Mouse (Mus musculus): ENCODE results near the gene Tprgl.

The Tprgl gene

DNA sequence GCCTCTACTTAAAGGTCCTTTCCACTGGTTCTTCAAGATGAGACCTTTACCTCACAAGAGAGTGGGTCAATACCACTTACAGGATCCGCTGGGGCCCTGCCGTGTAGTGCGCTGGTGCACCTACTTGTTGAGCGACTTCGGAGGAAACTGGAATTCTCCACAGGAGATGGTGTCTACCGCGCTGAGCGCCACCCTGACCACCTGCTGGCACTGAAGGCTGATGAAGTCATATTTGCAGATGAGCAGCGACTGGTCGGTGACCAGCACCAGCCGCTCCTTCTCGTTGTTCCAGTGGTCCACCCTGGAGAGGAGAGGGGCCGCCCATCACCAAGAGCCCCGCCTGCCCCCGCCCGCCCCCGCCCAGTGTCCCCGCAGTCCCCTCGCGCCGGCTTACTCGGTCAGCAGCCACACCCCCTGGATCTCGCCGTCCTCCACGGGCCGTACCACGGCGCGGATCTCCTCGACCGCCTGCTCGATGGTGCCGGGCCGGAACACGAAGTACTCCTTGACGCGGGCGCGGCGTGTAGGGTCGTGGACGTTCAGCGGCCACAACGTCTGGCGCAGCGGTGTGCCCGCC, 417 bp downstream of the Tprgl start:
- no peak for DNase-seq (ENCODE audit: low spot score)

DNA sequence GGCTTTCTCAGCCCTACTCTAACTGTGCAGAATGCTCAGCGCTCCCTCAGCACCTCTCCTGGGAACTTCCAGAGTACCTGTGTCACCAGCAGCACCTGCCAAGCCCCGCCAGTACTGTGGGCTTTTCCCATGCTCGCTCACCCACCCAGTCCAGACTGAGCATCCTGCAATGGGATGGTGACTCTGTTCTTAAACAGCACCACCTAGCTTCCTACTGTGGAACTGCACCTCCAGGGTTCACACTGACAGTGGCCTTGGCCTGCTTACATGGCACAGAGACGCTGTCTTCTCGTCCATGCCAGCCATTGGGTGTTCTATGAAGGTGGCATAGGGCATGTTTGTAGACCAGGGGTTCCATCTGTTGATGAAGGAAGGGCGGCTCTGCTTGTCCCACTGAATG, 1.5 kb downstream of the Tprgl start:
- DNase-seq (ENCODE audit: low spot score): peak; percentile 90

- no peak for DNase-seq (ENCODE audit: low spot score)
These were observed 2.4 kb downstream of the Tprgl start for GRCm38 (mm10) chr4:154157970-154158662.

DNA sequence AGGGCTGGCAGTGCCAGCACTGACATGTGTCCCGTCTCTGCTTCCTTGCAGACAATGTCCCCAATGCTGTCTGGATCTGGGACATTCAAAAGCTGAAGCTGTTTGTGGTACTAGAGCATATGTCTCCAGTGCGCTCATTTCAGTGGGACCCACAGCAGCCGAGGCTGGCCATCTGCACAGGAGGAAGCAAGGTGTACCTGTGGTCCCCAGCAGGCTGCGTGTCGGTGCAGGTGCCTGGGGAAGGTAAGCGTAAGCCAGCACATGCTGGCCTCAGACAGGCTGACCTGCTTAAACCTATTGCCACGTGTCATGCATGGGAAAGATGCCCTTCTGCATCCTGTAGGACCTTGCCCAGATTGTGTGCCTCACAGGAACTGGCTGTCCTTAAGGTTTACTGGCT, 4.4 kb downstream of the Tprgl start:
- DNase-seq (ENCODE audit: low spot score): no peak

DNA sequence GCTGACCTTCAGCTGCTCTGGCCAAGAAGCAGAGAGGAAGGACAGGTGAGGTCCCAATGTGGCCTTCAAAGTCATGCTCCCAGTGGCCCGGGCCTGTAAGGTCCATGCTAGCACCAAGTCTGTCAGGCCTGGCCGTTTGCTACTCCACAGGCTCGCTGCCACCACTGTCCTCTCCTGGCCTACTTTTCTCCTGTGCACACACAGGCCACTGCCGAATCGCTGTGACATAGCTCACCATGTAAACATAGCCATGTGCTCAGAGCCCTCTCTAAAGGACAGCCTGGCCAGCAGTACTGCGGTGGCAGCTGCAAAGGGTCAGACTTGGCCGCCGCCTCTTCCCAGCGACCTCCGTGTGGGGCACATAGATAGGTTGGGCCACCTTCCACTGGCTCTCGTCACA, 6.4 kb downstream of the Tprgl start:
- no peak for DNase-seq (ENCODE audit: low spot score)

- no peak for DNase-seq (ENCODE audit: low spot score)
These were observed 14.1 kb downstream of the Tprgl start for GRCm38 (mm10) chr4:154146342-154146741.

DNA sequence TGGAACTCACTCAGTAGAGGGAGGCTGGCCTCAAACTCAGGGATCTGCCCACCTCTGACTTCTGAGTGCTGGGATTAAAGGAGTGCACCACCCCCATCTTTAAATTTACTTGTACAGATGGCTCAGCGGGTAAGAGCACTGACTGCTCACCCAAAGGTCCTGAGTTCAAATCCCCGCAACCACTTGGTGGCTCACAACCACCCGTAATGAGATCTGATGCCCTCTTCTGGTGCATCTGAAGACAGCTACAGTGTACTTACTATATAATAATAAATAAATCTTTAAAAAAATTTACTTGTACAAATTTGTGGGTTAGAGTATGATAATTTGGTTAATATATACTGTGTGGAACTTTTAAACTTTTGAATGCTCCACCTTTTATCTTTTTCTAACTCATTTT, 15.8 kb downstream of the Tprgl start:
- no peak for DNase-seq (ENCODE audit: low spot score)

DNA sequence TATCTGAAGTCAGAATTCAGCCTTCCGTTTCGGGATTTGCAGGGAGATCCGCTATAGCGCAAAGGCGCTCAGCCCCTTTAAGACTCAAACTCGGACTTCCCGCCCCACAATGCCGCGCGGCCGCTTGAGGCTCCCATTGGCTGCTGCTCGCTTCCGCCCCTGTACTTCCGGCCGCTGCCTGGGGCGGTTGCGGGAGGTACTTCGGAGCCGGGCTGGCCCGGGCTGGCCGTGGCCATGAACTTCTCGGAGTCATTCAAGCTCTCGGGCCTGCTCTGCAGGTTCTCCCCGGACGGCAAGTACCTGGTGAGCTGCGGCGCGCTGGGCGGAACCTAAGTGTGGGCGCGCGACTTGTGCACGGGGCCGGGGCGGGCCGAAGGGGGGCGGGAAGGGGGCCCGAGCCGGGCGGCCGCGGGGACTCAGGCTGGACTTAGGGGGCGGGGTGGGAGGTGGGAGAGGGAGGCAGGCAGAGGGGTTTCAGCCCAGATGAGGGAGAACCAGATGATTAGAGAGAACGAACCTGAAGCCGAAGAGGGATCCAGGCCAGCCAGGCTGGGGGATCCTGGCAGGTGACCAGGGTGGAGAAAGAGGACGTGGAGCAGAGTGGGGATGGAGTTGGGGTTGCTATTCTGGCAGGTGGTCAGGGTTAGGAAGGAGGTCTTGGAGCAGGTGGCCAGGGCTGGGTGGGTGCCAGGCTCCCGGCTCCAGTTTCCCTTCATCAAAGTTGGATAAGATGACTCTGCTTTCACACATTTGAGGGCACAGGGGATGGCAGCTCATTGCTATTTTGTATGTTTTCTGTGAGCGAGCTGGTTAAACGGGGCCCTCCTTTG, 18.0 kb downstream of the Tprgl start, which contains the start of gene Wrap73:
Wrap73 (plus strand) TSS at position 162 of the 830 bp plus-strand sequence.
- peak; percentile 91 for DNase-seq (ENCODE audit: low spot score)

DNA sequence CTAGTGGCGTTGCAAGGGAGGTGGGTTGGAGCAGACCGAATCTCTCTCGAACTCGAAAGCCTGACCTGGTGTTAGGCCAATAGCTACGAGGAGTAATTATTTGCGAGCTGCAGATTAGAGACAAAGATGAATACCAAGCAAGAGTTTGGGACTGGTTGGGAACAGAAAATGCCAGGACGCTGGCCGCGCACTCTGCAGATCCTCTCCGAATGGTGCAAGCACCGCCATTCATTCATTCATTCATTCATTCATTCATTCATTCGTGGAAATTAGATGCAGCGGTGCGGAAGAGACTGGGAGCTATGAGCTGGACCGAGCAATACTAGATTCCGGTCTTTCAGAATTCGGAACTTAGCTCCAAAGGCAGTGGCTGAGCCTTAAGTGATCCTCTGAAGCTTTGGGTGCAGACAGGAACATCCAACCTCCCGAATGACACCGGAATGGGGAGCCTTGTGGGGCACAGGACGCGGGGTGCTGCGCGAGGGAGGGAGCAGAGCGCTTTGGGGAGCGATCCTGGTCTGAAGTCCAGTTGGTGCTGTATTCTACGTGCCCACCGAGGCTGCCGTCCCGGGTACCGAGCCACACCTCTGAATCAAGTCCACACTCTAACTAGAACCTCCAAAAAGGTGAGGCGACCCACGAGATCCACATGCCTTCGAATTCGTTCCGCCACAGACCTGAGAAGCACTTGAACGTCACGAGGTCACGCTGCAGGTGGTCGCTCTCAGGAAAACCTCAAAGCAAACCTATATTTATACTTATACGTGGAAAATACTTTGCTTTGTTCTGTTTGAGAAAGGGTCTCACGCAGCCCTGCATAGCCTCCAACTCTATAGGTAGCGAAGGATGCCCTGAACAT, 19.2 kb downstream of the Tprgl start:
- no peak for DNase-seq (ENCODE audit: low spot score)

DNA sequence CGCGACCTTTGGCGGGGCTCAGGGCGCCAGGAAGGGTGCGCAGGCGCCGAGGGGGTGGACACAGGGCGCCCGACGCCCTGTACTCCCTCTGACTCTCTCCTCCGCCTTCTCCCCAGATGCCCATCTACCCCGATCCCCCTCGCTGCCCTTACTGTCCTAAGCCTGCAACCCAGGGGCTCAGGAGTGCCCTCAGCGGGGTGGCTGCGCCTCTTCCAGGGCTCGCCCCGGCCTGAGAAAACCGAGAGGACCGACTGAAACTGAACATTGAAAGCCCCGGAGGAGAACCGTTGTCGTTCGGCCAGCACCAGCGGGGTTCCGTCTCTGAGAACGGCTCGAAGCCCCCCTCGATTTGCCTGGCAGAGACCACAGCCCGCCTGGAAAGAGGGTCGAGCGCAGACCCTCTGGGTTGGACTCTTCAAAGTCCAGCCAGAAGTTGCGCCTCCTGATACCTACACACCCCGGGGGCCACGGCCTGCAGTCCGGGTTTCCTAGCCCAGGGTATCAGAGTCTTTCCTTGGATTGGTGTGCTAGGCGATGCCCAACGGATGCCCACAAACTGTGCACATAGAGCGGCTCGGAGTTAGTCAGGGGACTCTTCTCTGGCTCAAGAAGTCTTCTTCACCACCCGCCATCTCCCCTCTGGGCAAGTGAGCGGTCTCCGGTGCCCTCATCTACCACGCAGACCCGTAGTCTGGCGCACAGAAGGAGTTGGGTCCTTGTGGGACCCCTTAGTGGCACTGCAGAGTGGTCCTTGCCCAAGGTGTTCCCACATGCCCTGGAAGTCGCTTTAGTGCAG, 20.1 kb downstream of the Tprgl start:
- DNase-seq (ENCODE audit: low spot score): no peak

DNA sequence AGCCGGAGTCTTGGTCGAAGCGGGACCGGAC, 20.5 kb downstream of the Tprgl start, which contains the start of gene Trp73:
Trp73 (minus strand) TSS at position 27 of the 31 bp plus-strand sequence.
- no peak for DNase-seq (ENCODE audit: low spot score)

DNA sequence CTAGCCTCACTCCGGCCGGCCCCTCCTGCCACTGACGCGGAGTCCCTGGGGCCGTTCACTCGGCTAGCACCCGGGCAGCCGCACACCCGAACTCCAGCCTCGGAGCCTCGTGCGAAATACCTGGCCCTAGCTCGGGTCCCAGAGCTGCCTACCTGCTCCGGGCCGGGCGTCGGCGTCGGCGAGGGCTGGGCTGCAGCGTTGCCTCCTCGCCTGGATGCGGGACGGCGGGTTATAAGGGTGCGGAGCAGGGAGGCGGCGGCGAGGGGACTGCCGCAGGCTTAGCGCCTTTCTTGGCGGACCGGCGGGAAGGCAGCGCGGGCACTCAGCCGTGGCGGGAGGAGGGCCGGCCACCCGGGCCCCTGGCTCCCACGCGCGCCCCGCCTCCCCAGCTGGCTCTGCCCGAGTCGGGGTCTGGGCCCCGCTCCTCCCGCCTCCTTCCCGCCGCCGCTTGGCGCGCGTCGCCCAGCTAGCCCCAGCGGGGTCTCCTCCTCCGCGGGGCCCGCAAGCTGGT, 20.7 kb downstream of the Tprgl start:
- DNase-seq (ENCODE audit: low spot score): no peak

DNA sequence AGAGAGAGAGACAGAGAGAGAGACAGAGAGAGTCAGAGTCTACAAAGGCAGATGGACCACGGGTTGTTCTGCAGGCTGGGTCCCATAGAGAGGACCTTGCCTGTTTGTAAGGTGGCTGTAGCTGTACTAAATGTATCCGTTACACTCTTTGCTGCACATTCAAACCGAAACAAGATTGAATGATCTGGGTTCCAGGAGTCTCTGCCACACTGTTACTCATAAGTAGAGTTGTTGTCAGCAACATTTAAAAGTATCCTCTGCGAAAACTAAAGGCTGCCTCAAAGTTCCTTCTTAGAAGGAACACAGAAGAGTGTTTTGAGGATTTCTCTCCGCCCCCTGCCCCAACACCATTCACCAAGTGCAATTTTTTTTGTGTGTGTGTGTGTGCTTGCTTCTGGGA, 23.3 kb downstream of the Tprgl start:
- no peak for DNase-seq (ENCODE audit: low spot score)

DNA sequence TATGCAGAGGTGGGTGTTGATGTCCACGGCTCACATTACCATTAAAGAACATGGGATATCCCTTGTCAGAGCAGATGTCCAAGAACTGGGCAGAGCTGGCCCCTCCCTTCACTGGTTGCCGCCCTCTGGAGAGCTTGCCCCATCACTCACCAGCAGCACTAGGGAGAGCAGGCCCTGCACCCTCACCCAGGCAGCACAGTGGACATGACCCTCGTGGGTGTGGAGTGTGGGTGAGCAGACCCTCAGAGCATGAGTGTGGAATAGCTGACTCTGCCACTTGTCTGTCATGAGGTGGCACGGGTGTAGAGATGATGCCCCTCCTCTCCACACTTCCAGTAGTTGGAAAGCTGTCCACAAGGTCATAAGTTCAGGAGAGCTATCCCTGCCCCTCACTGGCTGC, 25.7 kb downstream of the Tprgl start:
- no peak for DNase-seq (ENCODE audit: low spot score)

DNA sequence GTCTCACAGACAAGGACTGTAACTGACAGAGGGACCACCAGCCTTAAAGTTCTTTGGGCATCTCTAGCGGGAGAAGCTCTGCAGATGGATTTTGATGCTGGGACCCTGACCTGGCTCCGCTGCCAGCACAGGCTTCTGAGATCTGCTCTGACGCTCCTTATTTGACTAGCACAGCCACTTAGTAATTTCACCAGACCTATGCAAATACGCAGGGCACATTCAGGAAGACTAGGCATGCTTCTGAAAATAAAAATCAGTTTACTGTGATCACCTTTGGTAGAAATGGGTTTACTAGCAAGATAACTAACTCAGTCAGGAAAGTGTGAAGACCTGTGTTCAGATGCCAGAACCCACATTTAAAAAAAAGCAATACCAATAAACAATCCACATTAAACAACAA, 28.6 kb downstream of the Tprgl start:
- no peak for DNase-seq (ENCODE audit: low spot score)

GRCm38 (mm10) chr4:154129950-154130349, 30.5 kb downstream of the Tprgl start:
- DNase-seq (ENCODE audit: low spot score): no peak

DNA sequence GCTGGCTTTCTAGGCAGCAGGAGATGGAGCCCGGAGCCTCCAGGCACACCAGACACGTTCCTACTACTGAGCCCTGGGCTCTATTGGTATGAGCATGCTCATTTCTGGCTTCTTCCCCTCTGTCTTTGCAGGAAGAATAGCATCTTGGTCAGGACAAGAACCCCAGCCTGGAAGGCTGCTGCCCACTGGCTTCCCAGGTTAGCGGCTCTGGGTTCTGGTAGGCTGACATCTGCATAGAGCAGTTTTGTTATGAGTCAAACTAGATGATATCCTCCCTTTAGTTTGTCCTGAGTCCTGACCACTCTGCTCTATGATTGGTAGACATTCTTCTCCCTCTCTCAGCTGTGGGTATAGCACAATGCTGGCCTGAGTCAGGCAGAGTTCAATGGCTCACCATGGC, 33.2 kb downstream of the Tprgl start:
- no peak for DNase-seq (ENCODE audit: low spot score)

DNA sequence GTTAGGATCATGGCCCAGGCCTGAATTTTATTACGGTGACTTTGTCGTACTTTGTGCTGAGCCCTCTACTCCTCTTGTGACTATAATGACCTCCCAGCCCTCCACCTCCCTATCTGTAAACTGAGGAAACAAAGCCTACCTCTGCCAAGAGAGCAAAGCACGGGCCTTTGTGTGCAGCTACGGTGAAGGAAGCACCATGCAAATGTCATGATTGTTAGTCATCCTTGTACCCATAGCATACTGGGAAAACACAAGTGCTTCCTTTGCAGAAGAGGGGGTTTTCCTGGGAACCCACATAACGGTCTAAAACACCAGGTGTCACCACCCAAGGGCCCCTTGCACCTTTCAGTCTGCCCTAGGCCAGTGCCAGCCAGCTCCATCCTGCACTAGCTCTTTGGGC, 35.3 kb downstream of the Tprgl start:
- no peak for DNase-seq (ENCODE audit: low spot score)

GRCm38 (mm10) chr4:154123553-154123952, 36.9 kb downstream of the Tprgl start:
- no peak for DNase-seq (ENCODE audit: low spot score)

DNA sequence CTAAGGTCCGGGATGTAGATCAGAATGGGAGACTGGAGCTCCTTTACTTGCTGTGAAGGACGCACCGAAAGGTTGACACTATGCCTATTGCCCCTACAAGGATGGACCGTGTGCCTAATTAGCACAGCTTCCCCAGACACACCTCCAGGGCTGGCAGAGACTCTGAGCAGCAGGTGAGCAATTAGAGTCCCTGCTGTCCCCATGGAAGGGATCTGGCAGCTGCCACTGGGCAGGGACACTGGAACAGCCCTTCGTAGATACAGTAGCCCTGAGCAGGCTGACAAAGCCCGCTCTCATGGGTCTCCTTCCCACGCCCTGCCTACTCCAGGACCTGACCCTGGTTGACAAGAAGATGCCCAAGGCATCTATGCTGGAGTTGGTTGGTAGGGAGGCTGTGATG, 38.1 kb downstream of the Tprgl start:
- DNase-seq (ENCODE audit: low spot score): no peak

- no peak for DNase-seq (ENCODE audit: low spot score)
These were observed 38.7 kb downstream of the Tprgl start for GRCm38 (mm10) chr4:154121800-154122199.

- no peak for DNase-seq (ENCODE audit: low spot score)
These were observed 41.3 kb downstream of the Tprgl start for GRCm38 (mm10) chr4:154119208-154119607.

Measured in lung, postnatal 25 days (tissue).